Mouse (Mus musculus) cerebellum, adult 2 months (tissue): ENCODE measurements around the gene Fzd7. TPM values are rescaled to one million over a fixed set of nuclear protein-coding genes. Genes with fewer than 3 reads are reported as not detected.
A peak's percentile ranks its signal among the peaks of the same experiment; 100 is the strongest.

ENCODE experiments used
- DNase-seq, 2 experiments: peaks; one replicate each; pipeline ENCODE4 v3.0.0; 2021
- H3K27ac ChIP-seq: fragments of 200-500 bp; 2 replicates; pipeline ENCODE4 v1.5.1; 2012; ENCODE audit warnings: low read length, control low read depth, inconsistent platforms; ENCODE audit not compliant: insufficient read depth
- H3K27me3 ChIP-seq: fragments of 200-500 bp; 2 replicates; pipeline ENCODE4 v1.6.1; 2012; ENCODE audit warnings: inconsistent platforms, mild to moderate bottlenecking, low read length, moderate library complexity; ENCODE audit not compliant: control insufficient read depth, insufficient read depth
- H3K4me1 ChIP-seq: fragments of 200-500 bp; 2 replicates; pipeline ENCODE4 v1.6.1; 2011; ENCODE audit warnings: low read length; ENCODE audit not compliant: control insufficient read depth, insufficient read depth
- H3K4me3 ChIP-seq: fragments of 200-500 bp; replicated peaks from 2 replicates; pipeline ENCODE3; 2011; ENCODE audit warnings: mild to moderate bottlenecking, low read depth, low read length, control low read depth; ENCODE audit not compliant: insufficient read depth
- CTCF ChIP-seq: fragments of 200-500 bp; IDR thresholded peaks from 2 replicates; pipeline ENCODE4 v1.5.1; 2011; ENCODE audit warnings: low read depth, mild to moderate bottlenecking, control low read depth, low read length, moderate library complexity, borderline replicate concordance; ENCODE audit not compliant: insufficient read depth
- POLR2A ChIP-seq: fragments of 200-500 bp; IDR thresholded peaks from 2 replicates; pipeline ENCODE4 v1.6.1; 2011; ENCODE audit warnings: low read length, control low read depth, borderline replicate concordance; ENCODE audit not compliant: insufficient read depth
- WGBS: fragments of 180-500 bp; shearing (Covaris S2); methylation state at CpG from one replicate; pipeline ENCODE4 v1.1.7; 2018; 5-methylcytosine and 5-hydroxymethylcytosine counted together
- polyA plus RNA-seq: library from polyadenylated mRNA; depleted of rRNA; stranded (reverse); fragments of >200 nt; gene quantifications from 2 replicates; pipeline ENCODE4 v1.2.3, GENCODE M21; 2012

The Fzd7 gene
- polyA plus RNA-seq, 1 experiment: 25.0 TPM

DNA sequence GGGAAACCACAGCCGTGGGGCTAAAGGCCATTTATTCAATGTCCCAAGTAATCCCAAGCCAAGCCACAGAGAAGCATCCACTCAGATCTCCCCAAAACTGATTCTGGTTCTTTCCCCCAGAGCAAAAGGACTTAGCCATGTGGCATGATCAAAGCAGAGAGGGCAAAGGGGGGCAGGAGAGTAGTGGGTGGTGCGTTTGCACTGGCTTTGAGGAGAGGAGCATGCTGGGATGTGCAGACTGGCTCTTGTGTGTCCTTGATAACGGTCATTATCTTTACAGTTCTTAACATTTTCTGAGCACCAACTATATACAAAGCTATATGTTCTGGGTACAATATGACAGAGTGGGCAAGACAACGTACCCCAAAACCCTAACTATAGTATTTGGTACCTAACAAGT, 10.2 kb downstream of the Fzd7 start:
- 77% methylated on average over 4 of the region's 4 CpGs for WGBS
- no peak for DNase-seq
- Histone ChIP-seq H3K4me1 (peaks cover 21% of the 10 kb centered on the region), H3K27ac (no peak overlapping the region), H3K27me3 (no peaks in the 10 kb centered on the region), H3K4me3 (no peak overlapping the region)
- TF ChIP-seq POLR2A (no peak), CTCF (no peak)

DNA sequence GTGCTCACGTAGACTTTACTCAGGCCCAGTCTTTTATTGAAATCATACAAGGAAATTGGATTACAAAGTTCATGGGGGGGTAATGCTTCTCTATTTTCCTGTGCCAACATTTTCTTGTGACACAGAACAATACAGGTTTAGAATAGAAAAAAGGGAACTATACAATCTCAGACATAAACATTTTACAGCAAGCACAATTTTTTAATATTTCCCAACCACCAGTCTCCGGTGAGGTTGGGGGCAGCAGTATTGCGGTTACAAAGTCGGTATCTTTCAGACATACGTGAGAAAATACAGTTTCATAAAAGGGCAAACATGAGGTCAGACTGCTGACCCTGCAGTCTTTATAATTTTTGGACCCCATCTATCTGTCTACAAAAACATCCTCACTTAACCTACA, 13.7 kb downstream of the Fzd7 start:
- Histone ChIP-seq H3K27ac (no peak overlapping the region), H3K4me1 (0 out of 2 replicates have a peak, but pooled peaks cover 3% of the 10 kb centered on the region), H3K27me3 (no peaks in the 10 kb centered on the region), H3K4me3 (no peak overlapping the region)
- 95% methylated on average over 5 of the region's 5 CpGs for WGBS
- DNase-seq: no peak
- TF ChIP-seq POLR2A (no peak), CTCF (no peak)

DNA sequence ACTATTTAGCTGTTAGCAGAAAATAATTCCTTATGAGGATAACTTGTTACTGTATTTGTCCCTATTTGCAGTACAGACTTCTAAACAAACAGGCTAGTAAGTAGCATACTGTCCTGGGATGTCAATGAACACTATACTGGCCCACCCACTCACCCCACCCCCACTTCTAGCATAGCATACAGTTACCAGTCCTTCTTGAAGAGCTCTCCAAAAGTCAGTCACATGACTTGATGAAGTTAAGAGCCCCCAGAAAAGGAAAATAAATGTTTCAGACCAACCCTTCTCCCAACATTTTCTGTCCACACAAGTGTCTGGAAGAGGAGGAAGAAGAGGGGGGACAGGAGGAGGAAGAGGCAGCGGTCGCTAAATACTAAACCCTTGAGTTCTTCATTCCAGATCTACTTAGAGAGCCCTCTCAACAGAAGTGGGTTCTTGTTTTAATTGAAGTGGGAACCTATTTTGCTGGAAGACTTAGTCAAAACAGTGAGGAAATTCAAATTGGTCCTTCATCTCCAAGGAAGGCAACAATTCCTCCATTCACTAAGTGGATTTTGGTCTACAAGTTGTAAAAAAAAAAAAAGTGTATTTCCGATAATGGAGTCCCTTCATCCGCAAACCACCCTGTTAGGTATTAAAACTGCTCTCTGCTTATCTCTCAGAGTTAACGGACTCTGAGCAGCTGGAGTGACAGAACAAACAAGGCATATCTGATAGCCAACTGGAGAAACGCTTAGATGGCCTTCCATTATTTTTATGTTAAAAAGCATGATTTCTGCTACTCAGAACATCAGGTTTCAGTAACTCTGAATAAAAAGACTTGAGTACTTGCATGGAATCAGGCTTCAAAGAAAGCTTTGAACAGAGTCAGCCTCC, 15.8 kb downstream of the Fzd7 start:
- H3K4me1 ChIP-seq: no peaks in the 10 kb centered on the region
- H3K4me3 ChIP-seq: no peak overlapping the region
- DNase-seq: no peak
- WGBS: 92% methylated on average over 6 of the region's 6 CpGs
- H3K27ac ChIP-seq: no peak overlapping the region
- TF ChIP-seq POLR2A (no peak), CTCF (no peak)
- no peaks in the 10 kb centered on the region for H3K27me3 ChIP-seq

DNA sequence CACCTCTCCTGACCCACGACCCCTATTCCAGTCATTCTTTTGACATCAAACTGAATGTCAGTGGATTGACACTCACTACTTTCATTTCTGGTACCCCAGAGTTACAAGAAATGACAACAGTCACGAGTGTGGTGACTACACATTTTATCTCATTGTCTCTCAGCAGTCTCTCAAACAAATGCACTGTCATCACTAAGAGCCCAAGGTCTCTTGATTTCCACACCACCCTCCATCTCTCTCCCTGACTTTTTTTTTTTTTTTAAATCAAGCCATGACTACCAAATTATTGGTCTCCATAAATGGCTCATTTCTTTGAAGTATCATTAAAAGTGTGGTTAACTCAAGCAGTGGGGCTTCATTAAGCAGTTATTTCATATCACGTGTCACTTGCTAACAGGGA, 17.1 kb downstream of the Fzd7 start:
- Histone ChIP-seq H3K4me3 (no peak overlapping the region), H3K27me3 (no peaks in the 10 kb centered on the region), H3K27ac (no peak overlapping the region), H3K4me1 (no peaks in the 10 kb centered on the region)
- WGBS: 93% methylated on average over 3 of the region's 3 CpGs
- no peak for DNase-seq
- TF ChIP-seq CTCF (no peak), POLR2A (no peak)

DNA sequence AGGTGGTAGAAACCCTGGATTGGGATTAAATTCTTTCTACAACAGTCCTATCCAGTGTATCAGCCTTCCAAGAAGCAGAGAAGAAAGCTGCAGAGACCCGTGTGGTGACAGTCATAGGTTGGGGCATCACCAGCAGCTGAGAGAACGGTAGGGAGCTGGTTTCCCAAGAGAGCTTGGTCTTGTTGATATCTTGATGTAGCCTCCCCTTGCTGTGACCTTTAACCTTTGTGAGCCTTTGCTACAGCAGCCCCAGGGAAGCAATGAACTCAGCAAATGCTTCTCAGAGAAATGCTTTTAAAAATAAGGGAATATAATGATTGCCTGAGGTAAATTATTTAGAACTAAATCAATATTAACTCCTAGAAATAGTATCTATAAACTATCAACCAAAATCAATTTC, 20.1 kb downstream of the Fzd7 start:
- no peaks in the 10 kb centered on the region for H3K27me3 ChIP-seq
- no peak for DNase-seq
- TF ChIP-seq POLR2A (no peak), CTCF (no peak)
- no peak overlapping the region for H3K27ac ChIP-seq
- WGBS: 75% methylated on average over 2 of the region's 2 CpGs
- no peak overlapping the region for H3K4me3 ChIP-seq
- H3K4me1 ChIP-seq: no peaks in the 10 kb centered on the region; the same call in 1 of the 2 replicates

DNA sequence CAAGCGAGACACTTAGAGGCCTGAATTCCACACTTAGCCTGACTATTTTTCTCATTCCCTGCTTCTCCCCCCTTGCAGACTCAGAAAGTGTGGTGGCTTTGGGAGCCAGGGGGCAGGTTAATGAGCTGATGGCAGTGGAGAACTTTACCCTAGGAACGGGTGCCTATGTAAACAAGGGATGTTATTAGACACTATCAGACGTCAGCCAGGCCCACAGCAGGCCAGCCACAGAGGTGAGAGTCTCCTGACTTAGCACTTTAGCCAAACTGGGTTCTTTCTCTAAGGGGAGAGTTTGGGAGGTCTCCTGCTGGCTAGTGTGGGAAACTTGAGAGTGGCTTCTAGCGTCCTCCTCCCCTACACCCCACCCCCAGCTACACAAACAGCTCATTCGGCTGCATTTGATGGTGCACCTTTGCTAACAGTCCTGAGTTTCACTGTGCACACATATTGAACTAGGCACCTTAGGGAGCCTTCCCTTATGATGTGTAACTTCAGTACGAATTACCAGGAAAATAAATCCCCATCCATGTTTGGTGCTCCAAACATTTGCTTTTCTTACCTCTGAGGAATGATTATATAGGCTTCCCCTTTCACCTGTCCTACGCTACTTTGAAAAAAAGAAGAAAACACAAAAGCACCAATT, 21.6 kb downstream of the Fzd7 start:
- Histone ChIP-seq H3K4me1 (no peaks in the 10 kb centered on the region; the same call in 1 of the 2 replicates), H3K4me3 (no peak overlapping the region), H3K27ac (no peak overlapping the region), H3K27me3 (no peaks in the 10 kb centered on the region)
- DNase-seq: no peak
- WGBS: 80% methylated on average over 7 of the region's 7 CpGs
- TF ChIP-seq CTCF: no peak
- no peak for TF ChIP-seq POLR2A

DNA sequence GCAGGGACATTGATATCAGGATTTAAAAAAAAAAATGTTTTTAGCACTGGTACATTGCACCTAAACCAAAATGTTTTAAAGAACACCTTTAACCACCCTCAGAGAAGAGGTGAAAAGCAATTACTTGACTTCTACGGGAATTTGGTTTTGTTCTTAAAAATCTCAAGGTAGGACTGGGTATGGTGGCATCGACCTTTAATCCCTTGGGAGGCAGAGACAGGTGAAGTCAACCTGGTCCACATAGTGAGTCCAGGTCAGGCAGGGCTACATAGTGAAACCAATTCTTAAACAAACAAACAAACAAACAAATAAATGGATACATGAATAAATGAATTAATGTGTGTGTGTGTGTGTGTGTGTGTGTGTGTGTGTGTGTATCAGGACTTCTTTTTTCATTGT, 22.1 kb downstream of the Fzd7 start:
- TF ChIP-seq CTCF: no peak
- no peak for TF ChIP-seq POLR2A
- no peak for DNase-seq
- H3K27ac ChIP-seq: no peak overlapping the region

DNA sequence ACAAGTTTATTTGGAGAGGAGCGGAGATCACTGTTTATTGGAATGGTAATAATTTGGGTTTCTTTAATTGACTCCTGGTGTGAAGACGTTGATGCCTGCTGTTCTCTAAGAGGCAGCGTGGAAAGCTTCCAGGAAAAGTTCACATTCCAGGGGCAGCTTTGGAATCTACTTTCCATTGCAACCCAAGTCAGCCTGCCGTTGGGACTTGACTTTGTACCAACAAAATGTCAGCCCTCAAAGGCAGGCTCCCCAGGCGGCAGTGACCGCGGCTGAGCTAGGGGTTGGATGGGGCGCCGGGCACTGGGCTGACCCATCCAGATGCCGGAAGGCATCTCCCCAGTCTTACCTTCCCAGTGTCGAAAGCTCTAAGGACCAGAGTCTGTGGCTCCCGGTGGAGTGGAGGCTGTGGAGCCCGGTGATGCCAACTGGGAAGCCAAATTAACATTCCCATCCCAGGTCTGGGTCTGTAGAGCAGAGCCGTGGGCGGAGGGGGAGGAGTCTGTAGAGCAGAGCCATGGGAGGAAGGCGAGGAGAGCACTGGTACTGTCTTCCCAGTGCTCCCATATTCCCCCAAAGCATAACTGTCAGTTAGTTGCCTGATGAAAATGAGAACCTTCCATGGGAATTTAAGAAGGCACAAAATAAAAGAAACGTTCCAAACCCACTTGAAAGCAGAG, 26.4 kb downstream of the Fzd7 start:
- WGBS: 32% methylated on average over 17 of the region's 17 CpGs

More for the DNA sequence above, 22.1 kb downstream of the Fzd7 start:
- Histone ChIP-seq H3K4me1 (no peaks in the 10 kb centered on the region; the same call in 1 of the 2 replicates), H3K27me3 (no peaks in the 10 kb centered on the region; the same call in 1 of the 2 replicates), H3K4me3 (no peak overlapping the region)
- whole genome bisulfite sequencing: 88% methylated on average over 2 of the region's 2 CpGs

More for the DNA sequence above, 26.4 kb downstream of the Fzd7 start:
- no peaks in the 10 kb centered on the region; the same call in 1 of the 2 replicates for H3K4me1 ChIP-seq
- TF ChIP-seq POLR2A: no peak
- no peak for TF ChIP-seq CTCF
- DNase-seq: peak in 1 of 2 experiments; percentile 32
- no peak overlapping the region for H3K4me3 ChIP-seq
- H3K27me3 ChIP-seq: no peaks in the 10 kb centered on the region; the same call in 1 of the 2 replicates
- no peak overlapping the region for H3K27ac ChIP-seq
